Mouse (Mus musculus): ENCODE results near the gene Ppp1r21. TPM values are rescaled to one million over a fixed set of nuclear protein-coding genes. Genes with fewer than 3 reads are reported as not detected.

The Ppp1r21 gene
- polyA plus RNA-seq, 1 experiment, result 22.7 TPM

GRCm38 (mm10) chr17:88614234-88614633, 84.3 kb downstream of the Ppp1r21 start:
- no peak for TF ChIP-seq CTCF (IDR thresholded peaks at IDR 0.05; ENCODE audit: low read depth, low read length)
- TF ChIP-seq POLR2A (IDR thresholded peaks at IDR 0.05; ENCODE audit: insufficient read depth, low read length), result no peak
- TF ChIP-seq EP300 (IDR thresholded peaks at IDR 0.05; ENCODE audit: insufficient read depth, low read depth, low read length), result no peak
- no peak overlapping the region for H3K4me3 ChIP-seq (ENCODE audit: low read depth, low read length)
- no peak overlapping the region for H3K9ac ChIP-seq (ENCODE audit: low read depth, poor library complexity, severe bottlenecking)
- no peaks in the 10 kb centered on the region for H3K4me1 ChIP-seq (ENCODE audit: control insufficient read depth, insufficient read depth, low read length)
- H3K27ac ChIP-seq (ENCODE audit: insufficient read depth, low read length), result no peak overlapping the region
- H3K36me3 ChIP-seq (ENCODE audit: control insufficient read depth, insufficient read depth, low read length, poor library complexity, severe bottlenecking), result no peaks in the 10 kb centered on the region
- H3K9me3 ChIP-seq (replicated peaks; ENCODE audit: control insufficient read depth, insufficient read depth, low read length, poor library complexity, severe bottlenecking), result no peaks in the 10 kb centered on the region
- H3K27me3 ChIP-seq (ENCODE audit: control insufficient read depth, insufficient read depth, low read length, poor library complexity, severe bottlenecking), result no peaks in the 10 kb centered on the region

GRCm38 (mm10) chr17:88614733-88615132, 84.8 kb downstream of the Ppp1r21 start:
- Histone ChIP-seq H3K9me3 (replicated peaks; ENCODE audit: control insufficient read depth, insufficient read depth, low read length, poor library complexity, severe bottlenecking) (no peaks in the 10 kb centered on the region), H3K9ac (ENCODE audit: low read depth, poor library complexity, severe bottlenecking) (no peak overlapping the region), H3K4me3 (ENCODE audit: low read depth, low read length) (no peak overlapping the region), H3K36me3 (ENCODE audit: control insufficient read depth, insufficient read depth, low read length, poor library complexity, severe bottlenecking) (no peaks in the 10 kb centered on the region), H3K27me3 (ENCODE audit: control insufficient read depth, insufficient read depth, low read length, poor library complexity, severe bottlenecking) (no peaks in the 10 kb centered on the region), H3K27ac (ENCODE audit: insufficient read depth, low read length) (no peak overlapping the region), H3K4me1 (ENCODE audit: control insufficient read depth, insufficient read depth, low read length) (no peaks in the 10 kb centered on the region)
- no peak for TF ChIP-seq EP300 (IDR thresholded peaks at IDR 0.05; ENCODE audit: insufficient read depth, low read depth, low read length)
- TF ChIP-seq CTCF (IDR thresholded peaks at IDR 0.05; ENCODE audit: low read depth, low read length), result no peak
- no peak for TF ChIP-seq POLR2A (IDR thresholded peaks at IDR 0.05; ENCODE audit: insufficient read depth, low read length)

- no peaks in the 10 kb centered on the region; the same call in 1 of the 2 replicates for H3K36me3 ChIP-seq (ENCODE audit: control insufficient read depth, insufficient read depth, low read length, poor library complexity, severe bottlenecking)
- H3K9ac ChIP-seq (ENCODE audit: low read depth, poor library complexity, severe bottlenecking), result no peak overlapping the region
- H3K27me3 ChIP-seq (ENCODE audit: control insufficient read depth, insufficient read depth, low read length, poor library complexity, severe bottlenecking), result no peaks in the 10 kb centered on the region
- H3K4me1 ChIP-seq (ENCODE audit: control insufficient read depth, insufficient read depth, low read length), result no peaks in the 10 kb centered on the region
- H3K9me3 ChIP-seq (replicated peaks; ENCODE audit: control insufficient read depth, insufficient read depth, low read length, poor library complexity, severe bottlenecking), result no peaks in the 10 kb centered on the region
- no peak overlapping the region for H3K27ac ChIP-seq (ENCODE audit: insufficient read depth, low read length)
- H3K4me3 ChIP-seq (ENCODE audit: low read depth, low read length), result no peak overlapping the region
- no peak for TF ChIP-seq POLR2A (IDR thresholded peaks at IDR 0.05; ENCODE audit: insufficient read depth, low read length)
Measured at GRCm38 (mm10) chr17:88615492-88616155, 85.7 kb downstream of the Ppp1r21 start.

GRCm38 (mm10) chr17:88620935-88621334, 91.0 kb downstream of the Ppp1r21 start:
- Histone ChIP-seq H3K4me3 (ENCODE audit: low read depth, low read length) (no peak overlapping the region), H3K9ac (ENCODE audit: low read depth, poor library complexity, severe bottlenecking) (no peak overlapping the region), H3K27me3 (ENCODE audit: control insufficient read depth, insufficient read depth, low read length, poor library complexity, severe bottlenecking) (no peaks in the 10 kb centered on the region), H3K36me3 (ENCODE audit: control insufficient read depth, insufficient read depth, low read length, poor library complexity, severe bottlenecking) (no peaks in the 10 kb centered on the region; the same call in 1 of the 2 replicates), H3K4me1 (ENCODE audit: control insufficient read depth, insufficient read depth, low read length) (no peaks in the 10 kb centered on the region), H3K27ac (ENCODE audit: insufficient read depth, low read length) (no peak overlapping the region), H3K9me3 (replicated peaks; ENCODE audit: control insufficient read depth, insufficient read depth, low read length, poor library complexity, severe bottlenecking) (no peaks in the 10 kb centered on the region)
- TF ChIP-seq POLR2A (IDR thresholded peaks at IDR 0.05; ENCODE audit: insufficient read depth, low read length), result no peak
- TF ChIP-seq EP300 (IDR thresholded peaks at IDR 0.05; ENCODE audit: insufficient read depth, low read depth, low read length), result no peak
- no peak for TF ChIP-seq CTCF (IDR thresholded peaks at IDR 0.05; ENCODE audit: low read depth, low read length)

- no peak overlapping the region for H3K4me3 ChIP-seq (ENCODE audit: low read depth, low read length)
- H3K9me3 ChIP-seq (replicated peaks; ENCODE audit: control insufficient read depth, insufficient read depth, low read length, poor library complexity, severe bottlenecking), result no peaks in the 10 kb centered on the region
- TF ChIP-seq CTCF (IDR thresholded peaks at IDR 0.05; ENCODE audit: low read depth, low read length) (no peak), POLR2A (IDR thresholded peaks at IDR 0.05; ENCODE audit: insufficient read depth, low read length) (no peak), EP300 (IDR thresholded peaks at IDR 0.05; ENCODE audit: insufficient read depth, low read depth, low read length) (no peak)
- H3K9ac ChIP-seq (ENCODE audit: low read depth, poor library complexity, severe bottlenecking), result no peak overlapping the region
- H3K36me3 ChIP-seq (ENCODE audit: control insufficient read depth, insufficient read depth, low read length, poor library complexity, severe bottlenecking), result no peaks in the 10 kb centered on the region; the same call in 1 of the 2 replicates
- no peaks in the 10 kb centered on the region for H3K4me1 ChIP-seq (ENCODE audit: control insufficient read depth, insufficient read depth, low read length)
- H3K27me3 ChIP-seq (ENCODE audit: control insufficient read depth, insufficient read depth, low read length, poor library complexity, severe bottlenecking), result no peaks in the 10 kb centered on the region
- H3K27ac ChIP-seq (ENCODE audit: insufficient read depth, low read length), result no peak overlapping the region
Measured at GRCm38 (mm10) chr17:88621374-88621773, 91.5 kb downstream of the Ppp1r21 start.

GRCm38 (mm10) chr17:88622711-88623110, 92.8 kb downstream of the Ppp1r21 start:
- no peak for TF ChIP-seq POLR2A (IDR thresholded peaks at IDR 0.05; ENCODE audit: insufficient read depth, low read length)
- no peak for TF ChIP-seq EP300 (IDR thresholded peaks at IDR 0.05; ENCODE audit: insufficient read depth, low read depth, low read length)
- TF ChIP-seq CTCF (IDR thresholded peaks at IDR 0.05; ENCODE audit: low read depth, low read length), result no peak
- H3K27me3 ChIP-seq (ENCODE audit: control insufficient read depth, insufficient read depth, low read length, poor library complexity, severe bottlenecking), result no peaks in the 10 kb centered on the region
- H3K4me1 ChIP-seq (ENCODE audit: control insufficient read depth, insufficient read depth, low read length), result peaks cover 2% of the 10 kb centered on the region
- no peak overlapping the region for H3K4me3 ChIP-seq (ENCODE audit: low read depth, low read length)
- no peak overlapping the region for H3K27ac ChIP-seq (ENCODE audit: insufficient read depth, low read length)
- no peak overlapping the region for H3K9ac ChIP-seq (ENCODE audit: low read depth, poor library complexity, severe bottlenecking)
- H3K36me3 ChIP-seq (ENCODE audit: control insufficient read depth, insufficient read depth, low read length, poor library complexity, severe bottlenecking), result no peaks in the 10 kb centered on the region; the same call in 1 of the 2 replicates
- H3K9me3 ChIP-seq (replicated peaks; ENCODE audit: control insufficient read depth, insufficient read depth, low read length, poor library complexity, severe bottlenecking), result no peaks in the 10 kb centered on the region
